In the genomic region with DNA sequence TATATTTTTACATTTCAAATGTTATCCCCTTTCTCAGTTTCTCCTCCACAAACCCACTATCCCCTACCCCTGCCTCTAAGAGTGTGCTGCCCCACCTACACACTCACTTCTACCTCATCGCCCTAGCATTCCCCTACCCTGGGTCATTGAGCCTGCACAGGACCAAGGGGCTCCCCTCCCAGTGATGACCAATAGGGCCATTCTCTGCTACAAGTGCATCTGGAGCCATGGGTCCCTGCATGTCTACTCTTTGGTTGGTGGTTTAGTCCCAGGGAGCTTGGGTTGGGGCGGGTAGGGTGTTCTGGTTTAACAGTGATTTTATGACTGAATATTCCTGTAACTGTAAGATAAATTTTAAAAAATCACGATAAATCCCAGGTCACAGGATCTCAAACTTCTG, we compare ENCODE assay signal across 8 mouse cellular contexts. TPM values are rescaled to one million over a fixed set of nuclear protein-coding genes. Genes with fewer than 3 reads are reported as not detected.
A peak's percentile ranks its signal among the peaks of the same experiment; 100 is the strongest.
DNase-seq lines count a peak whose midpoint lies in the region; ATAC-seq lines count a peak whose summit lies in the region.

No protein-coding gene starts in this region.

- peak; percentile 76 for ATAC-seq in neural tube, embryonic 11.5 days (ENCODE audit: insufficient read depth, low FRiP score, low TSS enrichment)
- ATAC-seq in hindbrain, embryonic 12.5 days (ENCODE audit: low FRiP score), result peak; percentile 82

- peak overlapping the region; percentile 60 for H3K9ac ChIP-seq in neural tube, embryonic 11.5 days (ENCODE audit: low read length)
- peak overlapping the region; percentile 73 for H3K9ac ChIP-seq in hindbrain, embryonic 12.5 days

- H3K36me3 ChIP-seq in neural tube, embryonic 11.5 days (ENCODE audit: control insufficient read depth, insufficient read depth, low read length), result no peaks in the 10 kb centered on the region
- H3K36me3 ChIP-seq in hindbrain, embryonic 12.5 days, result no peaks in the 10 kb centered on the region

- no peaks in the 10 kb centered on the region for H3K9me3 ChIP-seq in neural tube, embryonic 11.5 days (ENCODE audit: control insufficient read depth, low read length)
- no peaks in the 10 kb centered on the region for H3K9me3 ChIP-seq in hindbrain, embryonic 12.5 days (replicated peaks)

- no peaks in the 10 kb centered on the region for H3K27me3 ChIP-seq in neural tube, embryonic 11.5 days (ENCODE audit: control insufficient read depth, insufficient read depth, low read length)
- no peaks in the 10 kb centered on the region for H3K27me3 ChIP-seq in hindbrain, embryonic 12.5 days

- H3K4me3 ChIP-seq in neural tube, embryonic 11.5 days (ENCODE audit: low read depth, low read length), result peak overlapping the region; percentile 46
- peak overlapping the region; percentile 69 for H3K4me3 ChIP-seq in hindbrain, embryonic 12.5 days

- H3K27ac ChIP-seq in neural tube, embryonic 11.5 days (ENCODE audit: low read depth, low read length), result no peak overlapping the region
- H3K27ac ChIP-seq in hindbrain, embryonic 12.5 days, result no peak overlapping the region

- no peaks in the 10 kb centered on the region for H3K4me1 ChIP-seq in neural tube, embryonic 11.5 days (ENCODE audit: control insufficient read depth, insufficient read depth, low read length)
- H3K4me1 ChIP-seq in hindbrain, embryonic 12.5 days, result no peaks in the 10 kb centered on the region

- WGBS in neural tube, embryonic 11.5 days, result 9% methylated on average over 3 of the region's 3 CpGs
- 5% methylated on average over 3 of the region's 3 CpGs for WGBS in hindbrain, embryonic 12.5 days

- peak; percentile 4 for DNase-seq in cerebellum, adult 9-10 months
- no peak for DNase-seq in cerebellum, adult 8-10 months
- peak; percentile 35 for DNase-seq in neural tube, embryonic 11.5 days (ENCODE audit: low spot score)
- DNase-seq in neural tube, embryonic 10.5 days (ENCODE audit: extremely low spot score, low spot score), result no peak
- peak; percentile 1 for DNase-seq in mesoderm, embryonic 11.5 days (ENCODE audit: low read depth, low spot score)
- no peak for DNase-seq in embryo, embryonic 10.5 days (ENCODE audit: low spot score)
- DNase-seq in thymus, postnatal 25 days, result no peak

- peak overlapping the region; percentile 54 for H3K4me2 ChIP-seq in neural tube, embryonic 11.5 days (ENCODE audit: low read depth)
- H3K4me2 ChIP-seq in hindbrain, embryonic 12.5 days (replicated peaks), result peak overlapping the region; percentile 72

RNA-seq across cellular contexts. Expression of a gene that starts 0.7 kb away (rescaled TPM):
- 6.3 and 6.7 TPM in 2 replicates for polyA plus RNA-seq in neural tube, embryonic 11.5 days (2014; fragmentation: Nextera tagmentation; extraction: Ambion mirVana)
- polyA plus RNA-seq in hindbrain, embryonic 12.5 days (2016; fragmentation: Nextera tagmentation; extraction: Ambion mirVana), result 9.2 and 10.9 TPM in 2 replicates

RNA-seq across cellular contexts. Expression of a gene that starts 53.2 kb away (rescaled TPM):
- 23.4 and 26.4 TPM in 2 replicates for polyA plus RNA-seq in neural tube, embryonic 11.5 days (2014; fragmentation: Nextera tagmentation; extraction: Ambion mirVana)
- polyA plus RNA-seq in hindbrain, embryonic 12.5 days (2016; fragmentation: Nextera tagmentation; extraction: Ambion mirVana), result 24.1 and 25.9 TPM in 2 replicates

RNA-seq across cellular contexts. Expression of a gene that starts 53.3 kb away (rescaled TPM):
- polyA plus RNA-seq in neural tube, embryonic 11.5 days (2014; fragmentation: Nextera tagmentation; extraction: Ambion mirVana), result 21.3 and 21.6 TPM in 2 replicates
- polyA plus RNA-seq in hindbrain, embryonic 12.5 days (2016; fragmentation: Nextera tagmentation; extraction: Ambion mirVana), result 20.8 and 22.2 TPM in 2 replicates

Comparison
In these comparisons a context has a peak if more than half of its experiments do, and no peak if none do; other contexts are left out.
1. DNase-seq: peak in cerebellum, adult 9-10 months (single experiment), neural tube, embryonic 11.5 days (single experiment) and mesoderm, embryonic 11.5 days (single experiment); none in cerebellum, adult 8-10 months (single experiment), neural tube, embryonic 10.5 days (single experiment), embryo, embryonic 10.5 days (single experiment) and thymus, postnatal 25 days (single experiment).